Mouse (Mus musculus): Measurements from ENCODE around the gene Gnat3.
"Not testable (repeated sequence)": the region's sequence is repeated elsewhere in the genome, so short reads cannot be mapped to it uniquely, and the experiment has no call there.

Gnat3 gene

DNA sequence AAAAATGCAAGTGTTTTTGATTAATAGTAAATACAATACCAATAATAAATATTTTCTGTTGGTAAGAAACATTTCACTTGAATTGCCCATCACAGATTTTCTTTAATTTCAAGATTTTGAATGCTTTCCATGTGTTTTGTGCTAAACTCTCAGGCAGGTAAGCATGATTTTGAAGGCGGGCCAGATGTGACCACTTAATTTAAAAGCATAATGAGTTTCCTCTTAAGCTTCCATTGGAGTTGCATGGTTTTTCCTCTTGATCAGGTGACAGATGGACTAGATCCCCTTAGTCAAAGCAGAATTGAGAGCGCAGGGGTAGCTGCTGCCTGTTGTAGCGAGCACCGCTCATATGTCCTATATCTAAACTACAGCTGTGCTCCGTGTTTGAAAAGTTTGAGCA is at the start of gene Gnat3:
Gene Gnat3, plus strand, starts transcription at position 301 of the 400 bp plus-strand sequence.
- no peak for DNase-seq (ENCODE audit: low spot score)

DNA sequence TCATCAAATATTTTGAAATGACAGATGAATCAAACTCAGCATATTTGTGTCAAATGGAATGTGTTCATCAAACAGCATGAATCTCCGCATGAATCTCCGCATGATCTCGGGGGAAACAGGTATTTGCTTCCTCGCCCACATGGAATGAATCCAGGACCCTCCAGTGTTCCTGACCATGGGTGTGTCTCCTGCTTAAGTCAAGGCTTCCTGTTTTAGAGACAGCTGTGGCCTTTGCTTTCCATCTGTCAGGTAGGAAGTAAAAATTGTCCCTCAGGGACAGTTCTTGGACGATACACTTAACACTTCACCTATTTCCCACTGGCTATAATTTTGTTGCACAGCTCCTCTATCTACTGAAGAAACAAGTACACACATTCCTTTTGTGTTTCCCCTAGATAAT is 43.4 kb upstream of the Gnat3 start:
- no peak for DNase-seq (ENCODE audit: low spot score)

DNA sequence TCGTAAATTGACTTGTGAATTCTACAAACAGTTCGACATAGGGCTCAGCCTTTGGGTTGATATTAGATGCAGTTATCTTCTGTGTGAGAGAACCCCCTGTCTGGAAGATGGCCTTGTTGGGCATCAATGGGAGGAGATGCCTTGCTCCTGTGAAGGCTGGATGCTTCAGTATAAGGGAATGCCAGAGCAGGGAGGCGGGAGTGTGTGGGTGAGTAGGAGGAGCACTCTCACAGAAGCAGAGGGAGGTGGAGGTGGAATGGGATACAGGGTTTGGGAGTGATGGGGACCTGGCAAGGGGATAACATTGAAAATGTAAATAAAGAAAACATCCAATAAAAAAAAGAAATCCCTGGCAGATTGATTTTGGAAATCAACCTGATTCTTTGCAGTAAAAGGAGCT is 38.7 kb upstream of the Gnat3 start:
- DNase-seq (ENCODE audit: low spot score) = no peak

DNA sequence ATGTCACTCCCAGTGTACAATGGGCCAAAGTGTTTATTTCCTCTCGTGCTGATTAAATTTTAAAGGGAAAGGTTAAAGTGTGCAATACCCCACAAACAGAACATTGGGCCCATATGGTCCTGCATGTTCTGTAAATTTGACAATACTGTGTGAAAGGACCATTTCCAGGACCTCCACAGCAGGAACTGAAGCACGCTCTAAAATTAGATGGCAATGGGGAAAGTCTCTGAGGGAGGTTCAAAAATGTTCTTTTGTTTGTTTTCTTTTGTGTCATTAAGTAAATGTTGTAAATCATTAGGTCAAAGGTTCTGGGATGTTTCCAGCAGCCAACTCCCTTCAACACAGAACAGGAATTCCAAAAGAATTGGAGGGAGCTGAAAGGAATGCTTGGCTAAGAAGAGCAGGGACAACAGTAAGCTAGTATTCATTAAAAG is 38.2 kb upstream of the Gnat3 start:
- DNase-seq (ENCODE audit: low spot score) = no peak

DNA sequence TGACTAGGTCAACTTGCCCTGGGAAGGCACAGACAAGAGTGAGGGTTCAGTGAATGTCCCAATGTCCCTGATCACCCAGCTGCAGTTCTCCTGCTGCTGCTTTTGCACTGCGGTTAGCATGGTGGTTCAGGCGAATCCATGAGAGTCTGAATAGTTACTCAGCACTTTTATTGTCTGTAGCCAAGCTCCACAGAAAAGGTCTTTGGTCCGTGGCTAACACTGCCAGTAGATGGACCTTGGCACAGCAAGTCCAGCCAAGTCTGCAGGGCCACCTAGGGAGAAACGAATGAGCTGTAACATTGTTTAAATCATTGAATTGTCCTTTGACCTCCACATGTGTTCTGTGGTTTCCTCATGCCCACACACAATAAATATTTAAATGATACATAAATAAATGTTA is 33.9 kb upstream of the Gnat3 start:
- no peak for DNase-seq (ENCODE audit: low spot score)

DNA sequence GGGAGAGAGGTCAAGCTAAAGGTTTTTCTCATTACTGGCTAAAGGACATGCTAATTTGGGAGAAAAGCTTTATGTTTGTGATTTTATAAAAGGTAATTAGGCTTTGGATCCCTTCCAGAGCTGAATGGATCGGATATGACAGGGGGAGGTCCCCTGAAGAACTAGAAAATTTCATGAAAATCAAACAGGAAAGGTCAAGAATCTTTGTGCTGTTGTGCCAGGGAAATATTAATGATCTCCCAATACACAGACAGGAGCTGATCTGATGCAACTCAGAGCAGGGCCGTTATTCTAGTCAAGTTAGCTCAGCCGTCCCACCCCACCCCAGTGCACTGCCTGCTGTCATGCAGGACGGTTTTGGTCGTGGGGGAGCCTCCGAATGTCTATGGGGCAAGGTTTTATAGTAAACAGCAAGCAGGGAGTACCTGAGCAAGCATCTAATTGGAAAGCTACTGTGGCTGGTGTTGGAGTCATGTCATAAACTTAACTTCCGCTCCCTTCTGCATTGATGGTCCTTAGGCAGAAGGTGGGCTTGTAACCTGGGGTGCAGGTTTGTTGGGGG is 33.3 kb upstream of the Gnat3 start:
- DNase-seq (ENCODE audit: low spot score) = no peak

DNA sequence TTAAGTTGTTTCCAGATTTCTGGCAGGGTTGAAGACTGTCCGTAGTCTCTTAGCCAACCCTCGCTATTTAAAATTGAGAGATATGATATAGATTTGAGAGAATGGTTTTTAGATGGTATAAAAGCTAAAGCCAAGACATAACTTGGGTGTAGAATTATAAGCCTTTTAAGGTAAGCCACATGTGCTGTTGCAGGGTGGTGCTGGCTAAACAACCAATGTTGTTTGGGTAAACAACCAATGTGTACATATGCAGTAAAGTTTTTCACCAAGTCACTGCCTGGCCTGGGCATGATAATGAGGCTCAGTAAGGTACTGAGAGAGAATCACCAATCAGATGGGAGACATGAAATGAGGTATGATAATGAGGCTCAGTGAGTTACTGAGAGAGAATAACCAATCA is 30.8 kb upstream of the Gnat3 start:
- not testable (repeated sequence) for DNase-seq (ENCODE audit: low spot score)

DNA sequence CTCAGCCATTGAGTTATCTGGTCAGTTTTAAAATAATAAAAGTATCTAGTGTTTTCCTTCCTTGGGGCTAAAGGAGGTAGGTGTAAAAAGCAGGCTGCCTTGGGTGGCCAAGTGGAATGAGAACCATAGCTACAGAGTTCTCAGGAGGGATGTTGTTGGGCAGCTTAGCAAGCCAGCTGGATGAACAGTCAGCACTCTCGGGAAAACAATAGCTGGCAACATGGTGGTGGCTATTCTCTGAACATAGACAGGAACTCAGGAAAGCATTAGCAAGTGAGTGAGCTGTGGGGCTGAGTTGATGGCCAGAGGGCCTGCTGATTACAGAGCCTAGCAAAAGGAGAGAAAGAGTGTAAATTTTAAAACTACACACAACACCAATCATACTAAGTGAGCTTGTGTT is 27.8 kb upstream of the Gnat3 start:
- DNase-seq (ENCODE audit: low spot score) = no peak

DNA sequence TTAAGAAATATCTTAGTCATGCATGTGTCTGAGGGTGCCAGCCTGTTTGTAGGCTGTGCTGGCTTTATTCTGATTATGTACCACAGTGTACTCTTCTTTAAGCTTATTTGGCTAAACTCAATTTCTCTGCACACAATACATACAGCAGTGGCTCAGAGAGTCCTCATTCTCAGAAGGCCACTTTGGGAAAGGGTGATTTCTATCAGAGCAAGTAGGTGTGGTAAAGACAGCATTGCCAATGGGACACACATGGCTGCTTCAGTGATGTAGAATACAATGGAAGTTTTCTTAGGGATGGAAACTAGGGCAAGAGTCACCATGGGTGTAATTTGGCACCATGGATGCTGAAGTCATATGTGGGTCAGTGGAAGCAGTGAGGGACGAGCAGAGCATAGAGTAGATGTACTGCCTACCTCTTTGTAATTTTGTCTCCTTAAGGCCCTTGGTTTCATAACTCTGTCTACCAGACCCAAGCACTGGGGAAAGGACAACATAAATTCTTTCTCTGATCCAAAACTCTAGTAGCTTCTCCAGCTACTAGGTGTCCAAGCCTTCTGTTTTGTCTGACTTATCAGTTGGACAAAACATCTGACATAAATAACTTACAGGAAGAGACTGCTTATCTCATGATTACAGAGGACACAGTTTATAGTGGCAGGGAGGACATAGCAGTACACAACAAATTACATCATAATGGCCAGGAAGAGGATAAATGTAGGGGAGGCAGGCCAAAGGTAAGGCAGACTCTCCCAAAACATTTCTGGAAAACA is 24.0 kb upstream of the Gnat3 start:
- DNase-seq (ENCODE audit: low spot score) = no peak

DNA sequence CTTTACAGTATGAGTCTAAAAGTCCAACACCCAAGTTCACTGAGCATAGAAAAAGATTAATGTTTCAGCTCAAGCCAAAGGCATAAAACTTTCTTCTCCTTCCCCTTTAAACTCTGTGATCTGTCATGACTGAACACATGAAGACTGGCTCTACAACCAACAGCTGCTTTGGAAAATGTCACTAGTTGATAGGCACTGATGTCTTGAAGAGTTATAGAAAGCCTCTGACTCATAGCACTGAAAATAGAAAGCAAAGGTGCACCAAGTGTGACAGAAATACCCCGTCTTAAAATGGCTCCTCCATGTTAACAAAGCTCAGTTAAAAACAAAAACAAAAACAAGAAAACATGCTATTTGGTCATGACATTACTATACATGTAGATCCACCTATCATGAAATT is 5.9 kb upstream of the Gnat3 start:
- no peak for DNase-seq (ENCODE audit: low spot score)

DNA sequence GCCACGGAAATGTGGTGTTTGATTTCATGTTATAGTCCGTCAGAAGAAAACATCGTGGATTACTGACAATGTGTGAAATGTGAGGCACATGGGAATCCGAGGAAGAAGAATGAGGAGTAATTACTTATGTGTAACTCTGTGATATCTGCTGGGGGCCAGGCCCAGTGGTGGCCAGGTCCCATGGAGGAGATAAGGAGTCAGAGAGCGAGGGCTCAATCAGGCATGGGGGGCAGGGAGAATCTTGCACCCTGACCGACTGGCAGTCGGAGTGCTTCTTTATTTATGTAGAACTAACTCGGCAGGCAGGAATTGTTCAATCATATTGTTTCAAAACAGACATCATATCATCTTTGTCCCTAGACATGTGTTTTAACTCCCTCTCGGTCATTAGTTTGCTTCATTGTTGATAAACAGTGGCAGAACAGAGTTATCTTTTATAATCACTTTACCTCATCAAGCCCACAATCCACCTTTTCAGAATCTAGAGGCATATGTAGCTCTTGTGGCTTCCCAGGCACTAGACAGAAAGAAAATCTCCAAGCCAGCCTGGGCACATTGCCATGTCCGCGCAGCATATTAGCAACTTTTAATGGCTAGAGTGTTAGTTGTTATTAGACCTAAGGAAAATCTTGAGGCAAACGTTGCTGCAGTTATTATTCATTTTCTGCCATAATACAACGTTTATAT is 7.5 kb downstream of the Gnat3 start:
- no peak for DNase-seq (ENCODE audit: low spot score)

DNA sequence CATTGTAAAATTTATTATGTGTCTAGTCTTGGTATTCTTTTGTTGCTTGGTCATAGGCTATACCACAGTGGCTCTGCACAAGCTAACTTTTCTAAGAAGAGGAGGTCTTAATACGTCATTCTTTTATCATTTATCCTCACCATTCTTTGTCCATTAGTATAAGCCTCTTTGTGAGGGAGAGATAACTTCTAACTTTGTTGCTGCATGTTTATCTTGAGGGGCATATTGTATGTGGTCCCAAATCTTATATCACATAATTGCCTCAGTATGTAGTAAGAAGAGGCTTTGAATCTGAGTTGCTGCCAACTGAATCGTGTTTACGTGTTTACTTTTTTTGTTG is 8.0 kb downstream of the Gnat3 start:
- DNase-seq (ENCODE audit: low spot score) = no peak

DNA sequence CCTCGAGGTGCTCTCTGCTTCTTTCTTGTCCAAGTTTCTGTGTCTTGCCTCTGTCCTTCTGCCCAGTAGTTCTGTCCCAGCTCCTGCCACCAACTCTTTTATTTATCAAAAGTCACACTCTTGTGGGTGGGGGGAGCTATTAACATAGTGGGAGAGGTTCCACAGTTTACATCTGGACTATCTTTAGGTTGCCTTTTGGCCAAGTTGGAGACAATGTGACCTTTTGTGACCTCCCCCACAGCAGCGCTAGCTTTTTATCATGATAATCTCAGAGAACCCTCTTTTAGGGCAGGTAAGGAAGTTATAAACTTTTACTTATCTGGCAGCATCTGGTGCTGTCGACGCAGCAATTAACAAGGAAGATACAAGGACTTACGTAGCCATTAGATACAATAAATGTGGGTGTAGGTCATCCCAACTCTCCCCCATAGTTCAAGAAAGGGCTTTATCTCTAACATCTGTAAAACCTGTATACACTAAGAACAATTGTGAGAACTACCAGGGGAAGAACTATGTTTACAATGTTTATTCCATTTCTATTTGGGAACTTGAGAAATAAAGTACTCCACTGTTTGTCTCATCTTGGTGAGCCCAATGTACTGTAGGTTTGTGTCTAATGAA is 18.3 kb downstream of the Gnat3 start:
- no peak for DNase-seq (ENCODE audit: low spot score)

DNA sequence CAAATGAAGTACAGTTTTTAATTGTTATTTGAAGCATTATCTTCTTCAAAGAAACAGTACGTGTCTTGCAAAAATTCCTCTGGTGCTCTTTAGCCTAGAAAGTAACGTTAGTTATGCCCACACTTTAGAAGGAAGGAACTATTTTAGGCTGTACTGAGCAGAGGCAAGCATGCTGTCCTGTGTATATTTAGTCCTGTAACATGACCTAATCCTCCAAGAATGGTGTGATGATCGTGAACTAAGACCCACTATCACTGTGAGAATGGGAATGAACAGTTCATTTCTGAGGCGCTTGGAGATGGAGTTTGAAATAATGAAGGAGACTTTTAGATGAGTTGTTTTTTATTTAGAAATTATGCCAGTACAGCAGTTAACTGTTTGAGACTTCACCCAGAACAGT is 20.4 kb downstream of the Gnat3 start:
- DNase-seq (ENCODE audit: low spot score) = no peak

DNA sequence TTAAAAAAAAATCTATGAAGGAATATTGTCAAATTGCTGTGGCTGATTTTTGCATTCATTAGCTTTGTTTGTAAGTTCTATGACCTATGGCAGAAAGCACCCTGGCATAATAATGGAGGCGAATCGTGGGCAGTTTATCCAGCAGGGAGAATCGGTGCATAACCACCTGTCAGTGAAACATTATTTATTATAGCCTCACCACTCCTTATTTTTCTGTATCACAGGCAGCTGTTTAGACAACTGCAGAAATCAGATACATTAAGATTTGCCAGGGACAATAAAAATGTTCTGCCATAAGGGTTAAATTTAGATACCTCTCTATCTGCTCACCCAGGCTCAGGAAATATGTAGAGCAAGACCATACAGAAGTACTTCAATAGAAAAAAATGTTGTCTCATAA is 22.2 kb downstream of the Gnat3 start:
- DNase-seq (ENCODE audit: low spot score) = no peak

DNA sequence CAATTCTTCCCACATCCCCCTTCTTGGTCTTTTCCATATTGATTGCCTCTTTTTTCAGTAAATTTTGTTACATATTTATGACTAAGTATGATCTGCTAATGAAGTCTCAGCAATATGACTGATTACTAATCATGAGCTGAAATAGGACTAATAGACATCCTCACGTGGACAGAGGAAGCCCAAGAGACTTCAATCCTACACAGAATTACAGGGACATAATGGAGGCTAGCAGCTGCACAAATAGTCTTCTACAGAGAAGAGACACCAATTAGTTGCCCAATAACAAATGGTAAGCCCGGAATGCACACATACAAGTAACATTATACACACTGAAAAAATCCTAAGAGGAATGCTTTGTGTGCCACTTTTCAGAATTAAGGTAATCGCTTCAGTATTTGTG is 24.3 kb downstream of the Gnat3 start:
- no peak for DNase-seq (ENCODE audit: low spot score)

DNA sequence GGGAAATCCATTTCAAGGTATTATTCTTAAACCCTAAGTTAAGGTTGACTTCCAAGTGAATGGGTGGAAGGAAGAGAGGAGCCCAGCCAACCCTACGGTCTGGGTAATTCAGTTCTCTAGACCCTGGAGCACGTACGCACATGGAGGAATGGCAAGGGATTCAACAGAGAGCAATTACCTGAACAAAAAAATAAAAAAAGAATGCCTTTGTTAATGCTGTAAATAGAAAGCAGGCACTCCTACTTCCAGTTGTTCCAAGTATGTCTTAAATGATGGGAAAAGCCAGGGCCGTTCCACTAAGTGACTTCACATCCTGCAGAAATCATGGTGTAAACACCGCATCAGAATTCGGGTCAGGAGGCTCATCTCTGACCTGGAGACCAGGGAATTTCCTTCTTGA is 28.3 kb downstream of the Gnat3 start:
- no peak for DNase-seq (ENCODE audit: low spot score)

DNA sequence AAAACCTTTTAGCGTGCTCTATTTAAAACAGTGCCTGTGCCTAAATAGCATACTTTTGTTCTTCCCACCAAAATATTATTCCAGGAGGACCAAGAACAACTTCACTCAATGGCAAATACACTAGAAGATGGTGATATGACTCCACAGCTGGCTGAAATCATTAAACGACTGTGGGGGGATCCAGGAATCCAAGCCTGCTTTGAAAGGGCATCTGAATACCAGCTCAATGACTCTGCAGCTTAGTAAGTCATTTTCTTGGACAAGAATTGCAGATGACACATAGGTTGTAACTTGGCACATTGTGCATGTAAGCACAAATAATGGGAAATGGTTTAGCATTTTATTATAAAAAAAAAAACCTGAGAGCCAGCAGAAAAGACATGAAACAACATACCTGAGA is 37.2 kb downstream of the Gnat3 start:
- DNase-seq (ENCODE audit: low spot score) = no peak

DNA sequence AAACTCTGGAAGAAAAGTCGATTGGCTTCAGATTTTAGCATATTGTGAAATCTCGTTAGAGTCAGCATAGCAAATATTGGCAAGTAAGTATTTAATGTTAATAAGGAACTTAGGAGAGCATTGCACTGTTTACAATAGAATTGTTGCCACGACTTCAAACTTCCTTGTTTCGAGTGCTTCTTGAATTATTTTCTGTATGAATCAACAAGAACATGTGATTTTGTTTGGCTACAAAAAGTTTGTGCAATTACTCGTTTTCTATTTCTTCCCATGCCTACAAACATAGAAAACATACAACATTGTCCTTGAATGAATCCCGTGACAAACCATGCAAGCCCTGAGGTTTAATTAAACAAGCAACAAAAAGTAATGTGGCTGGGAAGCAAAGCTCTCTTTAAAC is 37.8 kb downstream of the Gnat3 start:
- no peak for DNase-seq (ENCODE audit: low spot score)

DNA sequence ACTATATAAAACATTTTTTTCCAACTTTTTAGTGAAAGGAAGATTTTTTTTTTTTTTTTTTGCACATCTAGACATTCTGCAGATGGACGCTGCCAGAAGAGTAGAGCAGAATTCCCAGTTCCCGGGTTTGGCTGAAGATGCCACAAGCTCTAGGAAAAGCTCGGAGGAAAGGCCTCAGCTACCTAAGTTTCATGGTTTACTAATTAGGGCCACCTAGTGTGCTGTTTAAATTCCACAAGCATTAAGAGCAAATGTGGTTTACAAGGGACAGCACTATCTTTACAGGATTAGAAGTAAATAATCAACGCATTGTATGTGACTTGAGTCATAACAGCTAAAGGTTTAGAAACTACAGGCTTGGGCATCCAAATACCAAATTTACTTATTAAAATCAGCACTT is 39.3 kb downstream of the Gnat3 start:
- DNase-seq (ENCODE audit: low spot score) = no peak

DNA sequence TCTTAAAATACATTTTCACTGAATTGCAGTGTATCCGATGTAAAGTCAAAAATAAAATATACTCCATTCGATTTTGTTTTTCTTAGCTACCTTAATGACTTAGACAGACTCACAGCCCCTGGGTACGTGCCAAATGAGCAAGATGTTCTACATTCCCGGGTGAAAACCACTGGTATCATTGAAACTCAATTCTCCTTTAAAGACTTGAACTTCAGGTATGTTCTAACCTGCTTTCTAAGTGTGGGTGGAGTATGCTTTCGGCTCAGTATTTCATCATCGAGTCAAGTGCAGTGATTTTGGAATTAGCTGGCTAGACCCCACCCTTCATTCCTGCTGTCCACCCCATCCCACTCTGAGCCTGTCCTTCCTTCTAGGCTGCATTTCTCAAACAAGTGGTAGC is 41.3 kb downstream of the Gnat3 start:
- DNase-seq (ENCODE audit: low spot score) = no peak

DNA sequence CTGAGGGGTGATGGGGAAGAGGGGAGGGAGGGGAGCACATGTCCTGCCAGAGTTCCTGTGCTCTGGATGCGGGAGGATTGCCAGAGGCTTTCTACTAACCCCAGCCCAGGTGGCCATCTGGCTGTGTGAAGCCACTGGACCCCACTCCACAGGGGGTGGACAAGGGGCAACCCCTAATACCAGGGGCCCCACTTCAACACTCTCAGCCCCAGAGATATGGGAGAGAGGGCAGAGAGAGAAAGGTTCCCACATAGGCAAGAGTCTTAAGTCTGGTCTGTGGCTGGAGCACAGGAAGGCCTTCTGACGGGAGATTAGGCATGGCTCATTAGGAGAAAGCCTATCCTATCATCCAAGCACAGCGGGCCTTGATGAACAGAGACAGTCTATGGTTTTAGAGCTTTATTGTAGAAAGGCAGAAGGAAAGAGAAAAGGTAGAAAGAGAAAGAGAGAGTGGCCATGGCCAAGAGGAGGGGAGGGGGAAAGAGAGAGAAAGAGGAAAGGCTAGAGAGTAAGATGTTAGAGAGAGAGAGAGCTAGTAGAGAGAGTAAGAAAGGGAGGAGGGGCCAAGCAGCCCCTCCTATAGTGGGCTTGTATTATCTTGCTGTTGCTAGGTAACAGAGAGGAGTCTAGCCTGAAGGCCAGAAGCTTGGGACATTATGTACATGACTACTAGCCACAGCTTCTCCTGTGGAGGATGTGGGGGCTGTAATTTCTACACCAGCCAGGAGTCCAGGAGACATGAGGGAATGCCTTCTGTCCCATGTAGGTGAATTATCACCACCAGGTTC is 42.7 kb downstream of the Gnat3 start:
- no peak for DNase-seq (ENCODE audit: low spot score)

Measured in urinary bladder, postnatal 14 days (tissue).